9 mouse cellular contexts compared by ENCODE assay signal in the genomic region with DNA sequence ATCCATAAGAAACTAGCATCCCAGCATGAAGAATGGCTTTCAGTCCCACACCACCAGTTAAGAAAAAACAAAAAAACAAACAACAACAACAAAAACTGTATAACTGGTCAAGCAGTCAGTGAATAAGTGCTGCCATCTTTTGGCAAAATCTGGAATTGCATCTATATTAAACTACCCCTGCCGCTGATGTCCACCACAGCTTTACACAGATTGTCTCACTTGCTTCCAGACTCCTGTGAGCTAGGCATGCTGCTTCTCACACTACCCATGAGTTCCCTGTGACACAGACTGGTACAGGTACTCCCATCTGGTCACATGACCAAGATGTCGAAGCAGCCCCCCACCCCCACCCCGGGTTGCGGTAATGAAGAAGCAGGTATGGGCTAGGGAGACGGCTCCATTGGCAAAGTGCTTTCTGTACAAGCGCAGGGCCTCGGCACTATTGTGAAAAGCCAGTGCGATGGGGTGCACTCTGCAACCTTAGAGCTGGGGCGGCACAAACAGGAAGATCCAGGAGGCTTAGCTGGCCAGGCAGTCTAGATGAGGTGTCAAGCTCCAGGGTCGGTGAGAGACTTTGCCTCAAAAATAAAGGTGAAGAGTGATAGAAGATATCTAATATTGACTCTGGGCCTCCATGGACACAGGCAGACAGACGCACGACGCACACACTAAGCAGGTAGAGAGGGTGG. TPM values are rescaled to one million over a fixed set of nuclear protein-coding genes. Genes with fewer than 3 reads are reported as not detected.
A peak's percentile ranks its signal among the peaks of the same experiment; 100 is the strongest.
DNase-seq lines count a peak whose midpoint lies in the region; ATAC-seq lines count a peak whose summit lies in the region.
"Had no signal": no experiment of that assay in that cellular context is flagged by ENCODE, and none has a peak within 500 bp of the region (broad histone marks: within the 10 kb centered on the region; RNA-seq: fewer than 3 reads in every experiment).

No protein-coding gene starts in this region.

- H3K4me3 ChIP-seq in heart, embryonic 11.5 days (ENCODE audit: low read depth, low read length): no peak overlapping the region

- no peak overlapping the region for H3K27ac ChIP-seq in heart, embryonic 11.5 days (ENCODE audit: low read depth, low read length)

- no peak overlapping the region for H3K9ac ChIP-seq in heart, embryonic 11.5 days (ENCODE audit: low read depth, low read length)

- intact Hi-C loops in heart, postnatal 10 days (cut with DNase I): loop anchor here (1.0 kb wide), 2 partner anchors 126 to 244 kb away; no protein-coding TSS in a partner anchor

- H3K9me3 ChIP-seq in heart, embryonic 11.5 days (replicated peaks; ENCODE audit: control insufficient read depth, low read length): no peaks in the 10 kb centered on the region

- H3K36me3 ChIP-seq in heart, embryonic 11.5 days (ENCODE audit: control insufficient read depth, insufficient read depth, low read length): no peaks in the 10 kb centered on the region

- H3K4me2 ChIP-seq in heart, embryonic 11.5 days: no peak overlapping the region

- H3K4me1 ChIP-seq in heart, embryonic 11.5 days (ENCODE audit: control insufficient read depth, insufficient read depth, low read length): peaks cover 16% of the 10 kb centered on the region

- 65% methylated on average over 13 of the region's 13 CpGs for WGBS in heart, embryonic 11.5 days (ENCODE audit: insufficient replicate concordance)

- no peaks in the 10 kb centered on the region for H3K27me3 ChIP-seq in heart, embryonic 11.5 days (ENCODE audit: control insufficient read depth, insufficient read depth, low read length)

- peak; percentile 67 for DNase-seq in heart, adult 8-10 months (ENCODE audit: low spot score)
- DNase-seq in A20 (ENCODE audit: low read depth, low spot score) (peak; percentile 44), ZHBTc4 (ENCODE audit: low read depth, low spot score) (peak; percentile 49)
- DNase-seq in heart, postnatal 10 days: peak; percentile 60 to 79
- DNase-seq in frontal cortex, postnatal 10 days (ENCODE audit: low spot score in 2 of 2): no peak
- DNase-seq in left cerebral cortex, adult 11 months (ENCODE audit: low spot score): no peak

- ATAC-seq in heart, embryonic 11.5 days (replicated peaks; ENCODE audit: insufficient number of reproducible peaks, low FRiP score, low TSS enrichment): no peak
- peak; percentile 42 for ATAC-seq in megakaryocyte progenitor cell, adult 5-6 weeks (replicated peaks; ENCODE audit: poor library complexity)

RNA-seq across cellular contexts. Expression of a gene that starts 14.9 kb away (rescaled TPM):
- 10 to 100 TPM in 3 of 4 experiments, 1 to 10 TPM in 1; 9.5 to 26.9 (median 14.3) TPM for total RNA-seq in heart, adult 8-10 months (2022)
- 0.82 and 2.1 TPM in 2 replicates for polyA plus RNA-seq in heart, embryonic 11.5 days (2014; fragmentation: Nextera tagmentation; extraction: Ambion mirVana)
- 1 to 10 TPM; 2.3 to 3.4 TPM for total RNA-seq in heart, postnatal 10 days (2021)
- total RNA-seq in megakaryocyte progenitor cell, adult 5-6 weeks (2015): not detected in 2 replicates
- not detected in 2 replicates for total RNA-seq in megakaryocyte progenitor cell, adult 5-6 weeks (2017)
- total RNA-seq: layer of hippocampus, adult 8-10 months had no signal

Comparison
In these comparisons a context has a peak if more than half of its experiments do, and no peak if none do; other contexts are left out.
1. DNase-seq: peak in heart, adult 8-10 months (single experiment), A20 (single experiment), ZHBTc4 (single experiment) and heart, postnatal 10 days (2 of 2); none in frontal cortex, postnatal 10 days (0 of 2) and left cerebral cortex, adult 11 months (single experiment).